Mouse (Mus musculus) small intestine, adult 2 months (tissue): ENCODE results near the gene Obsl1. TPM values are rescaled to one million over a fixed set of nuclear protein-coding genes. Genes with fewer than 3 reads are reported as not detected.

Source experiments
- H3K27ac ChIP-seq: fragments of 200-500 bp; 2 replicates; pipeline ENCODE4 v1.5.1; 2012; ENCODE audit warnings: low read depth, low read length, control low read depth, inconsistent platforms; ENCODE audit not compliant: insufficient read depth
- H3K27me3 ChIP-seq: fragments of 200-500 bp; 2 replicates; pipeline ENCODE4 v1.6.1; 2012; ENCODE audit warnings: mild to moderate bottlenecking, moderate library complexity, low read length, inconsistent platforms; ENCODE audit not compliant: control insufficient read depth, insufficient read depth
- H3K36me3 ChIP-seq: fragments of 200-500 bp; 2 replicates; pipeline ENCODE4 v1.6.1; 2012; ENCODE audit warnings: mild to moderate bottlenecking, low read length, control low read depth, inconsistent platforms; ENCODE audit not compliant: control insufficient read depth, insufficient read depth
- H3K4me1 ChIP-seq: fragments of 200-500 bp; 2 replicates; pipeline ENCODE4 v1.6.1; 2012; ENCODE audit warnings: low read length, inconsistent platforms, mixed read lengths; ENCODE audit not compliant: control insufficient read depth, insufficient read depth, insufficient read length
- H3K4me3 ChIP-seq: fragments of 200-500 bp; 2 replicates; pipeline ENCODE4 v1.5.1; 2012; ENCODE audit warnings: low read depth, mild to moderate bottlenecking, control low read depth, inconsistent platforms, low read length, moderate library complexity
- CTCF ChIP-seq: fragments of 200-500 bp; IDR thresholded peaks from 2 replicates; pipeline ENCODE4 v1.5.1; 2012; ENCODE audit warnings: low read depth, mild to moderate bottlenecking, control low read depth, inconsistent platforms, low read length, moderate library complexity, mixed read lengths; ENCODE audit not compliant: insufficient replicate concordance, insufficient read length; ENCODE audit errors: extremely low read depth
- POLR2A ChIP-seq: fragments of 200-500 bp; IDR thresholded peaks from 2 replicates; pipeline ENCODE4 v1.6.1; 2012; ENCODE audit warnings: low read depth, mild to moderate bottlenecking, control low read depth, inconsistent platforms, low read length, moderate library complexity
- WGBS: fragments of 180-500 bp; shearing (Covaris S2); methylation state at CpG from one replicate; pipeline ENCODE4 v1.1.7; 2018; 5-methylcytosine and 5-hydroxymethylcytosine counted together
- polyA plus RNA-seq: library from polyadenylated mRNA; depleted of rRNA; stranded (reverse); fragments of >200 nt; gene quantifications from 2 replicates; pipeline ENCODE4 v1.2.3, GENCODE M21; 2012

Gene Obsl1
- polyA plus RNA-seq, 1 experiment, result 4.3 TPM

DNA sequence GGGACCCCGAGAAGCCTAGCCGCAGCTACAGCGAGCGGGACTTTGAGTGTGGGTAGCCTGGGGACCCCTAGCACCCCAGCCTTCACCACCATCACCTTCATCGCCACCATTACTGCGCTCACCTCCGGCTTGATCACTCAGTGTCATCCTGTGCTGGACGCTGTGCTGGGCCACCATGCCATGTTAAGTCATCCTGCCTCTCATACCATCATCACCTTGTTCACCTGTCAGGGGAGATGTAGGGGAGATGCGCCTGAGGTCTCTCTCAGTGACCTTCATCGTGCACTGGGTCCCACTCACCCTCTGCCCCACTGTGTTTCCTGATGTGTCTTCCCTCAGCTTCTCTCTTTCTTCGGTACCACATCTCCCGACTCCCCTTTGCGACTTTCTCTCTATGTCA lies 41.1 kb upstream of the Obsl1 start:
- Histone ChIP-seq H3K4me3 (no peak overlapping the region), H3K36me3 (no peaks in the 10 kb centered on the region), H3K27me3 (peaks cover 4% of the 10 kb centered on the region), H3K4me1 (0 out of 2 replicates have a peak, but pooled peaks cover 4% of the 10 kb centered on the region), H3K27ac (no peak overlapping the region)
- TF ChIP-seq CTCF, result no peak
- no peak for TF ChIP-seq POLR2A
- WGBS, result 93% methylated on average over 13 of the region's 13 CpGs

DNA sequence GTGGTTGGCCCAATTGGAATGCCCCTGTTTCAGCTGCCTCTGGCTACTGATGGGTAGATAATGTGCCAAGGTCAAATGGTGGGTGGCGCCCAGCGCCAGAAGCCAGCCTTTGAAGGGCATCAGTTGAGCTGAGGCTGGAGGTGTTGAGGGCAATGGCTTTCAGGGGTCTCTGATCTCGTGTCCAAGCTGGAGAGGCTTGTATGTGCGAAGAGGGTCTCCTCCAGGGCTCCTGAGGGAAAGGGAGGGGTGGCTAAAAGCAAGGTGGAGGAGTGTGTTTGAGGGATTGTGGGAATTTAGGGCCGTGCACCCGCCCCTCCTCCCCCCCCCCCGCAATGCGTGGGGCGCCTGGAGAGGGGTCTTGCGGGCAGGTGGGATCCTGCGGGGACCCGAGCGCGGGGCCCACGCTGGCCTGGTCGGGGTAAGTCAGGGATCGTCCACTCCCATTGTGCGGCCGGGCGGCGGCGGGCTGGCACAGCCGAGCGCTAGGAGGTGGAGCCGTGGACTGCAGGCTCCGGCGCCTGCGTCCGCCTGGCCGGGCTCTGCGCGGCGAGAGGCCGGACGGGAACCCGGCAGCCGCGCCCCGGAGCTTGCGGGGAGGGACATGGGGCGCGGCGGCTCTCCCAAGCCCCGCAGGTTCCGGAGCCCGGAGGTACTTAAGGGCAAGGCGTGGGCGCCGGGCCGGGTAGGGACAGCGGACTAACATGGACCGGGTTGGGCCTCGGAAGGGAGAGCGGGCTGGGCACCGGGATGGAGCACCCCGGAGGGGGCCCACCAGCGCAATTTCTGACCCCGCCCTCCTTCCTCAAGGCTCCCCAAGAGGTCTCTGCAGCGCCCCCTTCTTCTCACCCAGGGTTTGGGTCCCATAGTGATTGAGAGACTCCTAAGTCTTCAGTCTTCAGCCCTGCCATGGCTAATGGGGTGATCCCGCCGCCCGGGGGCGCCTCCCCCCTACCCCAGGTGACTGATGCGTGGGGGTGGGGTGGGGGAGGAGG lies 40.0 kb upstream of the Obsl1 start, which contains the start of gene Slc4a3:
Gene Slc4a3 (plus strand): TSS at position 302 of the 992 bp plus-strand sequence.
- WGBS, result 2% methylated on average over 64 of the region's 64 CpGs
- 0 out of 2 replicates have a peak, but pooled peaks cover 4% of the 10 kb centered on the region for H3K4me1 ChIP-seq
- TF ChIP-seq CTCF (0 out of 2 replicates have a peak, but pooled peaks have one; percentile 13), POLR2A (no peak)
- H3K27ac ChIP-seq, result no peak within 1 kb of the TSS
- H3K4me3 ChIP-seq, result peak within 1 kb of the TSS; percentile 59
- peaks cover 4% of the 10 kb centered on the region for H3K27me3 ChIP-seq
- no peaks in the 10 kb centered on the region for H3K36me3 ChIP-seq

DNA sequence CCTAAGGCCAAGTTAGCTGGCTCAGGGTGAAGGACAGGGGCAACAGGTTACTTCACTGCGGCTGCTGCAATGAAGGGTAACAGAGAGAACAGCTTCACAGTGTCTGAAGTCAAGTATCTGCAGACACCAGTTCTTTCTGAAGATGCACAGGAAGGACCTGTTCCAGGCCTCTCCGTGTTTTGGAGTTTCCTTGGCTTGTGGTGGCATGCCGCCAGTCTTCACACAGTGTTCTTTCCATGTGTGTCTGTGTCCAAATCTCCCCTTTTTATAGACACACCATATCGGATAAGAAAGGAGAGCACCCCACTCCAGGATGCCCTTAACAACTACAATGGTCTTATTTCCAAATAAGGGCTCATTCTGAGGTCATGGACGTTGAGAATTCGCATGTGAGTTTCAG lies 38.1 kb upstream of the Obsl1 start:
- TF ChIP-seq CTCF (no peak), POLR2A (no peak)
- Histone ChIP-seq H3K4me1 (0 out of 2 replicates have a peak, but pooled peaks cover 4% of the 10 kb centered on the region), H3K27me3 (peaks cover 4% of the 10 kb centered on the region), H3K4me3 (no peak overlapping the region), H3K36me3 (no peaks in the 10 kb centered on the region), H3K27ac (no peak overlapping the region)
- 82% methylated on average over 6 of the region's 6 CpGs for WGBS

DNA sequence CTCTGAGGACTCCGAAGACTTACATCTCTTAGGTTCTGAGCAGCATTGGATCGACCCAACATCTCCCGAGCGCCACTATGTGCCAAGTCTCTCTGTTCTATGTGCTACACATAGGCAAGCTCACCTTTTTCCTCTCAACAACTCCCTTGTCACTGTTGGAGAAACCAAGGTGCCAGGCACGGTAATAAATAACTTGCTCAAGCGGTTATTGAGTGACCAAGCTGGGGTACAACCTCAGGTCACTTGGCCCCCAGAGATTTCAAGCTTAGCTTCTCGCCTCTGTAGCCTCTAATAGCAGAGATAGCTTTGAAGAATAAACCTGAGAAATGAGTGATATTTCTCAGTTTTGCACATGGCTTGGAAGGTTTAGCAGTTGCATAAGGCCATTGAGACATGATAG lies 35.2 kb upstream of the Obsl1 start:
- H3K4me1 ChIP-seq, result 0 out of 2 replicates have a peak, but pooled peaks cover 4% of the 10 kb centered on the region
- WGBS, result 86% methylated on average over 7 of the region's 7 CpGs
- H3K27me3 ChIP-seq, result peaks cover 3% of the 10 kb centered on the region; the same call in 1 of the 2 replicates
- TF ChIP-seq CTCF (no peak), POLR2A (no peak)
- no peak overlapping the region for H3K4me3 ChIP-seq
- H3K36me3 ChIP-seq, result no peaks in the 10 kb centered on the region; the same call in 1 of the 2 replicates
- H3K27ac ChIP-seq, result no peak overlapping the region

GRCm38 (mm10) chr1:75538597-75539190 lies 32.4 kb upstream of the Obsl1 start:
- Histone ChIP-seq H3K27ac (no peak overlapping the region), H3K36me3 (peaks cover 5% of the 10 kb centered on the region), H3K27me3 (no peaks in the 10 kb centered on the region; the same call in 1 of the 2 replicates), H3K4me3 (no peak overlapping the region), H3K4me1 (no peaks in the 10 kb centered on the region)
- no peak for TF ChIP-seq POLR2A
- no peak for TF ChIP-seq CTCF
- 26% methylated on average over 9 of the region's 9 CpGs for WGBS

DNA sequence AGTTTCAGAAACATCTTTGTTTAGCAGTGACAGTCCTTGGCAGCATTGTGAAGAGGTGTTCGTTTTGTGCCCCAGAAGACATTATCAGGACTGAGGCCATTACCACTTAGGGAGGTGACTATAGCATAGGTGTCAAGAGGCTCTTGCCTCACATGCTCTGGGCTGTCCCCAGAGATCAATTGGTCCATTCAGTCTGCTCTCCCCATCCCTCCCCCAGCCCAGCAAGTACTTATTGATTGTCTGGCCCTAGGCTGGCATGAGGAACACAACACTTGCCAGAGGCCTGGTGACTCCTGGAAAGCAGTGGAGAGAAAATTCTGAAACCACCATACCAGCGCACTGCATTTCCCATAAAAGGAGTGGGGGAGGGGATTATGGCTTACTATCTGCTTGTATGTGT lies 31.3 kb upstream of the Obsl1 start:
- 85% methylated on average over 2 of the region's 2 CpGs for WGBS
- H3K27me3 ChIP-seq, result no peaks in the 10 kb centered on the region; the same call in 1 of the 2 replicates
- no peak overlapping the region for H3K4me3 ChIP-seq
- peaks cover 8% of the 10 kb centered on the region for H3K36me3 ChIP-seq
- H3K4me1 ChIP-seq, result no peaks in the 10 kb centered on the region
- H3K27ac ChIP-seq, result no peak overlapping the region
- TF ChIP-seq POLR2A, result no peak
- no peak for TF ChIP-seq CTCF
